Mouse (Mus musculus) testis, postnatal 10 days (tissue): ENCODE data around the gene BC051019.

Experiments
- DNase-seq: peaks from one replicate; pipeline ENCODE4 v3.0.0; 2021; ENCODE audit warnings: low spot score

BC051019 gene

GRCm38 (mm10) chr7:109708961-109709382, 14.7 kb downstream of the BC051019 start:
- DNase-seq = no peak

DNA sequence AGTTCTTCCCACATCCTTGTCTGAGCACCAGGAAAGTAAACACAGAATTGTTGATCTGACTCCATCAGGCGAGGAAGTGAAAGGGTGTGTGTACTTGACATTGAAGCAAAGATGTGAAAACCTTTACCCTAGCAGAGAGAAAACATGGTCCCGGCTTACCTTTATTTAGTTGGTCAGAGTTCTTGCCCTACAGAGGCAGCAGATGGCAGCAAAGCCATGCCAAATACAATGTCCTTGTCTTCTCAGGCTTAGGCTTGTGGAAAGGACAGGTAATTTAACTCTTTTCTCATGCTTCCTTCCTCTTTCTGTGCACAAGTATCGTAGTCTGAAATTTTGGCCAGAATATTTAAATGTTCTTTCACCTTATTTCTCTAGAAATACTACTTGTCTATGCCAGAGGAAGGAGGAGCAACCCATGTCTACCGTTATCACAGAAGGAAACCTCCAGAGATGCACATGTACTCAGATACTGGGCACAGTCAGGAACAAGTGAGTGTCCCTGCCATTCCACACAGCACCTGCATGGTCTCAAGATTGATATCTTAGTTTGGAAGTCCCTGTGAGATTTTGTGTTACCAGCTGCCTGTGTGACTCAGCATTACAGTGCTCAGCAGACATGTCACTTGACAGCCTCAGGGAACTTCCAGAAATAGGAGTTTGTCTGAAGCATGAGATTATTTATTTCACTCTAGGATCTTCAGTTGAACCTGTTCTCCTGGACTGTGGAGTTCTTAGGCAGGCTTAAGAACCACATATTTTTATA, 16.4 kb downstream of the BC051019 start:
- no peak for DNase-seq

- DNase-seq = no peak
Observed at GRCm38 (mm10) chr7:109704461-109704860, 19.2 kb downstream of the BC051019 start.

DNA sequence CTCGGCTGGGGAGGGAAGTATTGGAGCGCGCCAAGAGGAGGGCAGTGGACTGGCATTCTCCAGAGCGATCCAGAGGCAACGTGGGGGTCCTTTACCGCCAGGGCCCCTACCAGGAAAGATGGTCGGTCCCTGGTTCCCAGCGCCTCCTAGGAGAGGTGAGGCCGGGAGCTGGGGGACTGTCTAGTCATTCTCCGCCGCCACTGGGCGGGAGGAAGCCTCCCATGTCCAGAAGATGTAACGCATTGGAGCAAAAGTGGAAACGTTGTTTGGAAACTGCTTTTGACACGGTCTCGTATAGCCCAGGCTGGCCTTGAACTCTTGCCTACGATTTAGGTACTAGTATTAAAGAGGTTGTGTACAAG, 19.7 kb downstream of the BC051019 start:
- no peak for DNase-seq

GRCm38 (mm10) chr7:109703190-109704015, 20.2 kb downstream of the BC051019 start, which contains the start of the genes St5 and Akip1:
Gene St5 (minus strand): TSS chr7:109703605.
Gene Akip1 (plus strand): TSS chr7:109703690.
- DNase-seq = peak; percentile 100

DNA sequence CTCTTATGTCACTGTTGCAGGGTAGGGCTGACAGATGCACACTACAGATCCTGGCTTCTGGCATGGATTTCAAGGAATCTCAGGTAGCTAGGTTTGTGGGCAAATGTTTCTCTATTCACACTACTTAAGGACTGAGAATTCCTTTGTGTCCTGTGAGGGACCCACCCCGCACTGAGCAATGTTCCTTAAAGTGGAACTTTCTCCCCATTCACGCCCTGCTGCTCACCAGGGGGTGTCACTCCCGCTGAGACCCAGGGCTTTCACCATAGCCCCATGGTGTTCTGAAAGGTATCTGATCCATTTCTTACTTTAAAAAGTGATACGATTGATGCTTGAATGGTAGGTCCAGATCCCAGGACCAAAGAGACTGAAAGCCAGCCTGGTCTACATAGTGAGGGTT, 20.9 kb downstream of the BC051019 start:
- DNase-seq = no peak

DNA sequence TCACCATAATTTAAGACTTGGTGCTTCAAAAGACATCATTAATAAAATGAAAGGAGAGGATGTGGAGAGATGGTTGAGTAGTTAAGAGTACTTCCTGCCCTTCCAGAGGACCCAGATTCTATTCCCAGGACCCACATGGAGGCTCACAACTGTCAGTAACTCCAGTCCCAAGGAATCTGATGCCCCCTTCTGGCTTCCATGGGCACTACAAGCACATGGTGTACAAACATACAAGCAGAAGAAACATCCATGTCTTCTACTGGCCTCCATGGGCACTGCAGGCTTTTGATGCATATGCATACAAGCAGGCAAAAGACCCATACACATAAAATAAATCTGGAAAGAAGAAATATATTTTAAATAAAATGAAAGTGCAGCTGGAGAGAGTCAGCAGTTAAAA, 23.4 kb downstream of the BC051019 start:
- no peak for DNase-seq

DNA sequence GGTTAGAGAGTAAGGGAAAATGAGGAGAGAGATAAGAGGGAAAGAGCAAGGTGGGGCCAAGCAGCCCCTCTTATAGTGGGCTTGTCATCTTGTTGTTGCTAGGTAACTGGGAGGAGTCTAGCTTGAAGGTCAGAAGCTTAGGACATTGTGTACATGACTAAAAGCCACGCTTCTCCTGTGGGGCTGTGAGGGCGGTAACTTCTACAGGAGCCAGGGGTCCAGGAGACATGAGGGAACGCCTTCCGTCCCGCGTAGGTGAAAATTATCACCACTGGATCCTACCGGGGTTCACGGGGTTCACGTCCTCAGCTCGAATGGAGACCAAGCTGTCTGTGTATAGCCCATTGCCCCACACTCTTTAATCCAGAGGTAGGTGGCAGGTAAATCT, 28.3 kb downstream of the BC051019 start:
- DNase-seq = no peak

DNA sequence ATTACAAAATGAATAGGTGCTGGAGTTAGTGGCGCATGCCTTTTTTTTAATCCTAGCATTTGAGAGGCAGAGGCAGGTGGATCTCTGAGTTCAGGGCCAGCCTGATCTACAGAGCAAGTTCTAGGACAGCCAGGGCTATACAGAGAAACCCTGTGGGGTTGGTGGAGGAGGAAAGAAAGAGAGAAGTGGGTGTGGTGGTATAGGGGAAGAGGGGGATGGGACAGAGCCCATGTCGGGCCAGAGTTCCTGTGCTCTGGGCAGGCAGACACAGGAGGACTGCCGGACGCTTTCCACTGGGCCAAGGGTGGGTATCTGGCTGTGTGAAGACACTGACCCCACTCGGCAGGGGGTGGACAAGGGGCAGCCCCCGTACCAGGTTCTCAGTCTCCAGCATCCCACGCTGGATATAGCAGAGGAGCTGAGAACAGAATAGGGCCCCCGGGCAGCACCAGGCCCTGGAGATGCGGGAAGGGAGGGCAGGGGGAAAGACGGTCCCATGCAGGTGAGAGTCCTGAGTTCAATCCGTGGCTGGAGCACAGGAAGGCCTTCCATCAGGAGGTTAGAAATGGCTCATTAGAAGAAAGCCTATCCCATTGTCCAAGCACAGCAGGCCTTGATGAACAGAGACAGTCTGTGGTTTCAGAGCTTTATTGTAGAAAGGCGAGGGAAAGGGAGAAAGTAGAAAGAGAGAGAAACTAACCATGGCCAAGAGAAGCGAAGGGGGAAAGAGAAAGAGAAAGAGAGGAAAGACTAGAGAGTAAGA, 28.9 kb downstream of the BC051019 start:
- no peak for DNase-seq

GRCm38 (mm10) chr7:109690961-109691360, 32.7 kb downstream of the BC051019 start:
- DNase-seq = no peak

DNA sequence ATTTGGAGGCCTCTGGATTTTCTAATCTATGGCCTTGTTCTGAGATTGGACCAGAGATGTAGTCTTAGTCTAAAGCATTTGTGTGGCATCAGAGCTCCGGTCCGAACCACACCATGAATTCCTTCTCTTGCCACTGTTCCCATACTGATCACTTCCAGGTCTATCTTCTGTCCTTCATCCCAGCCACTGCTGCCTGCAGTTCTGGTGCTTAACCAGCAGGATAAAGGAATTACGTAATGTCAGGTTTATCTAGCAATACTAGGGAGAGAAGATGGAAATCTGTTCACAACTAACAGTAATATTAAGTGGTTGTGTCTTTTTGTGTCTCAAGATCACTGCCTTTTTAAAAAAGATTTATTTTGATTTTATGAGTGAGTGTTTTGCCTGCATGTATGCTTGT, 33.5 kb downstream of the BC051019 start:
- no peak for DNase-seq

DNA sequence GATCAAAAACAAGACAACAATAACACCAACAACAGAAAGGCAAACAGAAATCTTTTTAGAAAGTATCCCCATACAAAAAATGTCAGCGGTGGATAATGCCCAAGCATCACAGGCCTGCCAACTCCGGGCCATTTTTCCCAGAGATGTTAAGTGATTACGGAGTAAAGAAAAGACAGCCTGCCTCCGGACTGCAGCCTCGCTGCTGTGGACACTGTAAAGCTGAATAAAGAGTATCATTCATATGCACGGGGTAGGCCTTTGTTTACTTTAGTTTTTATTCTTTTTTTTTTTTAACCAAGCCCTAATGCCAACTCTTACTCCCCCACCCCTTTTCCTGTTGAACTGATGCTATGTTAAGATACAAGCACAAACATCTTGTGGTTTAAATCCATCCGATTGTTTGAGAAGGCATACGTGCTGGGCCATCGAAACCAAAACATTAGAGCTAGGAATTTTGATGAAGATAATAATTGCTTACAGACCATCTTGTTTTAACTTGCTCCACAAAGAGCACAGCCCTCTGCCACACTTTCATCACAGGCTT, 37.0 kb downstream of the BC051019 start:
- DNase-seq = no peak

DNA sequence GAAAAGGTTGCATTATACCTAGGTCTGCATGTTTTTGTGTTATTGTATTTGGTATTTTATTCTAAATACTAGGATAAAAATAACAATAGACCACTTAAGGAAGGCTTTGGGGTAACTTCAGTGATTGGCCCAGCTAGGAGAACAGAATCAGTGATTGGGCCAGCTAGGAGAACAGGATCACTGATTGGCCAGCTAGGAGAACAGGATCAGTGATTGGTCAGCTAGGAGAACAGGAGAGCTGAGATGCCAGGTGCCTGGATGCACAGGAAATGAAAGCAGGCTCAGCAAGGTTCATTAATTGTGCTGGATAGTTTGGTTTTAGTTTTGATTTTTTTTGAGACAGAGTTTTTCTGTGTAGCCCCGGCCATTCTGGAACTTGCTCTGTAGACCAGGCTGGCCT, 42.8 kb downstream of the BC051019 start:
- DNase-seq = no peak

GRCm38 (mm10) chr7:109680284-109680683, 43.4 kb downstream of the BC051019 start:
- no peak for DNase-seq

DNA sequence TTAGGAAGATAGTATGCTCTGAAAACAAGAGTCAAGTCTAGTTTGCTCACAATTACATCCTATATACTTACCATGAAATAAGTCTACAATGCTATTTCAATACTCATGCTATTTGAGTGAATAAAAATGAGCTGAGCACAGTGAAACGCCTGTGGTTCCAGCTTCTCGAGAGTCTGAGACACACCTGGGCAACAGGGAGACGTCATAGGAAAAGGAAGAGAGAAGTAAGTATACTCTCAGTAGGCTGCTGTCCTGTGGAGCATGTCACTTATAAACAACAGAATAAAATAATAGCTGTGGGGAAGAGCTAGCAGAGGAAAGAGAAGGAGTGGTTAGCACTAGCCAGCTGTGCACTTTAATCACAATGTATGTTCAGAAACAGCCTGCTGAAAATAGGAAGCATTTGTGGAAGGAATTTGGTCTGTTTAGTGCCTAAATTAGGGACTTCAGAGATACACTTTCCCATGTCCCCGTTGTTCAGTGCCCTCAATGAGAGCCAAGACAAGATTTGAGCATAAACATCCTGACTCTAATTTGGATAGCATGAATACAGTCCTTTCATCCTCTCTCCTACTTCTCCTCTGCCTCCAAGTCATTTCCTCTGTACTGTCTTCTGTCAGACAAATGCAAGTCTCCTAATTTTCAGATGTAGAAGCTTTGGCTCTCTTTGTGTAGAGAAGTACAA, 48.6 kb downstream of the BC051019 start:
- no peak for DNase-seq

DNA sequence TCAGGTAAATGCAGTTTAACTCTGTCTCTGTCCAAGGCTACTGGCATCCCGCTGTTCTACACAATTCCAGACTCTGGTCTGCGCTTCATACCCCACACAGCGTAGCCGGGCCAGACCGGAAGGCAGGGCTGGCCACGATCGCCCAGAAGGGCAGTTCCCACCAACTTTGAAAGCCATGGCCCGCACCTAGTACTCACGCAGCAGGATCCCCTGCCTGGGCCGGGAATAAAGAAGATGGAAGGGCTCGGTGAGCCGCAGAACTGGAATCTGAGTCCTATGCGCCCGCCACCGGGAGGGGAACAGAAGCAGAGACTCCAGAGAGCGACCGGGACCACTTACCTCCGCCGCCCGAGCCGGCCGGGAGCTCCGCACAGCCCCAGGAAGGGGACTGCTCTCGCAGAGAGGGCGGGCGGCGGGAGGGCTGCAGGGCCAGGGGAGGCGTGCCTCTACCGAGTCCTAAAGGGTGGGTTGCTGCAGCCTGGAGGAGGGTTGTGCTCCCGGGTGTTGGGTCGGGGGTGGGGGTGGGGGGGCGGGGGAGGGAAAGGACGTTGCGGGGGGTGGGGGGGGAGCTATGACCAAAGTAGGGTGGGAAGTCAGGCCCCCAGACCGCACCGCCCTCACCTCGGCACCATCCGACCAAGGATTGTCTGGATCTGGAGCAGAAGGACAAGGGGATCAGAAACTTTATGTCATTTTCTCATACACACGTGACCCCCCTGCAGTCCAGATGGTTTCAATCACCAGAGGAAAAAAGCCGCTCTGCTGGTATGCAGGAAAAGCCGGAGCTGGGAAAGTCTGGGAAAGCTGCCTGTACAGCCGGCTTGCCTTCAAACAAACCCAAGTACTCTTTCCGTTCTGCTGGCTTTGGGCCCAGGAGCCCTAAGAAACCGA, 51.8 kb downstream of the BC051019 start:
- peak; percentile 80 for DNase-seq

DNA sequence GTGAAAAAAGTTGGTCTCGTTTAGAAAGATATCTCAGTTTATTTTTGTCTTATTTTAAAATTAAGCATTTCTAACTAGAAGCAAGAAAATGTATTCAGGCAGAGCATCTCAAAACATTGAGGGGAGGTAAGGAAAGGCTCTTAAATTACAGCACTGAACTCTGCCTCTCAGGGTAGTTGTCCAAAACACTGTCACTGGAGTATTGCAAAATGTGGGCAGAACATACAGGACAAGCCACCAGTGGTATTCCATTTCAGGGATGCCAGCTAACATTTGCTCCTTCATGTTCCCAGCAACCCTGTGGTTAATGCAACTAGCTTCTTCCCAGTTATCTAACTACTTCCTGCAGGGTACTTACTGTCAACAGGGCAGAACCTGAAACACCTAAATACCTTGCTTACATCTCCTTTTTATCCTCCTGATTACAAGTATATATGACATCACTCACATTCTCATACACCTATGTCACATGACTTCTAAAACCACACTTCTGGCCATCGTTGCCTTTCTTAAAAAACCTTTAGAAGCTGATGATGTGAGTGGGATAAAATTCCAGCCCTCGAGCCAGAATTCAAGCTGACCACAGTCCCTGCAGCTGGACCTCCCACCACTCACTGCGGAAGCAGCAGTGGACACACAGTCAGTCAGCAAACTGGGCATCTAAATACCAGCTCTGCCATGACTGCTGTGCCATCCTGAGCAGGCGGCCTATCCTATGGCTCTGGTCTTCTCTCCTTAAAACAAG, 54.1 kb downstream of the BC051019 start:
- DNase-seq = no peak

DNA sequence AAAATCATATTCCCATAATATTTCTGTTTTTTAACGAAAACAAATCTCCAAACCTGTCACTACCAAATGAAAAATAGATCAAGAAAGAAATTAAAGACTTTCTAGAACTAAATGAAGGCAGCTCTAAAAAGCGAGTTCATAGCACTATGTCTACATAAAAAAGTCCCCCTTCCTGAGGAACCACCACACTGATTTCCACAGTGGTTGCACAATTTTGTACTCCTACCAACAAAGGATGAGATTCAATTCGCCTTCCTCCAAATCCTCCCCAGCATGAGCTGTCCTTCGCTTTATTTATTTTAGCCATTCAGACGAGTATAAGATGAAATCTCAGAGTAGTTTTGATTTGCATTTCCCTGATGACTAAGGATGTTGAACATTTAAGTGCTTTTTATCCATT, 57.0 kb downstream of the BC051019 start:
- DNase-seq = no peak

- DNase-seq = no peak
Observed at GRCm38 (mm10) chr7:109662626-109663025, 61.0 kb downstream of the BC051019 start.
